Mouse (Mus musculus) erythroid progenitor cell, adult 5-6 weeks (primary cell): ENCODE measurements at regions not wholly inside any gene's neighbourhood (a gene's known extent, or its start where the extent isn't known, plus 50 kb on each side); places are given as distances from the start of the nearest gene placed in this dataset.

ENCODE experiments used
- ATAC-seq: replicated peaks from 2 replicates; pipeline ENCODE4 v1.8.0; 2016; ENCODE audit warnings: moderate number of reproducible peaks, mild to moderate bottlenecking, moderate TSS enrichment, inconsistent platforms; ENCODE audit not compliant: poor library complexity, low FRiP score, severe bottlenecking

- ATAC-seq = no peak
Measured at GRCm38 (mm10) chr13:52009231-52009630, 162.8 kb downstream of the Gadd45g start.

- no peak for ATAC-seq
Measured at GRCm38 (mm10) chr13:52009766-52010165, 163.3 kb downstream of the Gadd45g start.

GRCm38 (mm10) chr13:52011001-52011400 lies 164.5 kb downstream of the Gadd45g start:
- ATAC-seq = no peak

- ATAC-seq = no peak
Measured at GRCm38 (mm10) chr13:52013182-52013581, 166.7 kb downstream of the Gadd45g start.

GRCm38 (mm10) chr13:52013757-52014156 lies 167.3 kb downstream of the Gadd45g start:
- ATAC-seq = no peak

GRCm38 (mm10) chr13:52014566-52014965 lies 168.1 kb downstream of the Gadd45g start:
- no peak for ATAC-seq

GRCm38 (mm10) chr13:52015066-52015465 lies 168.6 kb downstream of the Gadd45g start:
- no peak for ATAC-seq

GRCm38 (mm10) chr13:52015496-52015895 lies 169.0 kb downstream of the Gadd45g start:
- ATAC-seq = no peak

GRCm38 (mm10) chr13:52017598-52018190 lies 171.2 kb downstream of the Gadd45g start:
- no peak for ATAC-seq

- no peak for ATAC-seq
Measured at GRCm38 (mm10) chr13:52019647-52020046, 173.2 kb downstream of the Gadd45g start.

GRCm38 (mm10) chr13:52021150-52021549 lies 174.7 kb downstream of the Gadd45g start:
- no peak for ATAC-seq

GRCm38 (mm10) chr13:52021828-52022227 lies 175.3 kb downstream of the Gadd45g start:
- ATAC-seq = no peak

- no peak for ATAC-seq
Measured at GRCm38 (mm10) chr13:52022529-52022928, 176.1 kb downstream of the Gadd45g start.

GRCm38 (mm10) chr13:52024349-52024748 lies 177.9 kb downstream of the Gadd45g start:
- no peak for ATAC-seq

- ATAC-seq = no peak
Measured at GRCm38 (mm10) chr13:52024832-52025481, 178.5 kb downstream of the Gadd45g start.

- ATAC-seq = no peak
Measured at GRCm38 (mm10) chr13:52025482-52025848, 179.0 kb downstream of the Gadd45g start.

- ATAC-seq = no peak
Measured at GRCm38 (mm10) chr13:52026291-52026690, 179.8 kb downstream of the Gadd45g start.

GRCm38 (mm10) chr13:52029868-52030422 lies 183.5 kb downstream of the Gadd45g start:
- ATAC-seq = no peak

- ATAC-seq = no peak
Measured at GRCm38 (mm10) chr13:52031465-52031864, 185.0 kb downstream of the Gadd45g start.

- no peak for ATAC-seq
Measured at GRCm38 (mm10) chr13:52035731-52036130, 189.3 kb downstream of the Gadd45g start.

- no peak for ATAC-seq
Measured at GRCm38 (mm10) chr13:52036351-52036750, 189.9 kb downstream of the Gadd45g start.
